Mouse (Mus musculus): Measurements from ENCODE around the gene Hscb.
A peak's percentile ranks its signal among the peaks of the same experiment; 100 is the strongest.
"Not testable (repeated sequence)": the region's sequence is repeated elsewhere in the genome, so short reads cannot be mapped to it uniquely, and the experiment has no call there.

Gene Hscb

DNA sequence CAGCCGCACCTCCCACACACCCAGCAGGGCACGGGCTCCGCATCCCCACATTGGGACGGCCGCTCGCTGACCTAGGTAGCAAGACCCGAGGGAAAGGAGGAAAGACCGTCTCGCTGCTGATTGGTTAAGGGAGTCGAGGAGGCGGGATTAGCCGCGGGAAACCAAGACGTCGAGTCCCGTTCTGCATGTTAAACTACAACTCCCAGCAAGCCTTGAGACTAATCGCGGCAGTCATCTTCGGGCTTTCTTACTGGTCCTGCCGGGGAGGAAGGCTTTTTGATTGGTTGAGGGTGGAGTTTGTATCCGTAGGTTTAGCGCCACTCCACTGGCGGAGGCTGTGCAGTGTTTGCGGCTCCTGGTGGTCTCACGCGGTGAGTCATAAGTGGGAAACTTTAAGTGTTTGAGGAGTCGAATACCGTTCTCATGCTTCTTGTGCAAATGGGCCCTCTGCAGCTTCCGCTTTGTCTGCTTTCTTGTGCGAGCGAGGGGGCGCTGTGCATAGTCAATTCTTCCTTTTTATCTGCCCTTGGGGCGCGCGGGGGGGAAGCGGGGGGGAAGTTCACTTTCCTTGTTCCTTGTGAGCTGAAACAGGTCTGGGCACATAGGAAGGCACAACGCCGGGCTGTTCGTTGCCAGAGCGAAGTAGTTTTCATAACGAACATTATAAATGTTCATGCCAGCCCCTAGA, at the start of gene Hscb, which contains the start of gene Chek2:
Hscb (minus strand) TSS at position 100 of the 688 bp plus-strand sequence.
Chek2 (plus strand) TSS at position 302 of the 688 bp plus-strand sequence.
- DNase-seq = peak; percentile 92

DNA sequence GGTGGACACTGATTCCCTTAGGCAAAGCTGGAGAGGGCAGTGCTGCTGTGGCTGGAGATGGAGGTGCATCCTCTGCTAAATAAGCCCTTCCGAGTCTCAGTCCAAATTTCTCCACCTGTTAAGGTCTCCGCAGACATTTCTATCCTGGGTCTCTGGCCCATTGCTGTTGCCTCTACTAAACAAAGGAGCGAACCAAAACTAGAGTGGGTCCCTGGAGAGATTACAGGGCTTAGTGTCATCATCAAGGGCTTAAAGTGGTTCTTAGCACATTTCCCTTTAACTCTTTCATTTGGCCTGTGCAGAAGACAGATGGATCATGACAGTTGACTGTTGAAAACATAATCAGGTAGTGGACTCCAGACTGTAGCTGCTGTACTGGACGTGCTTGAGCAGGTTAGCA, 49.0 kb upstream of the Hscb start:
- no peak for DNase-seq

DNA sequence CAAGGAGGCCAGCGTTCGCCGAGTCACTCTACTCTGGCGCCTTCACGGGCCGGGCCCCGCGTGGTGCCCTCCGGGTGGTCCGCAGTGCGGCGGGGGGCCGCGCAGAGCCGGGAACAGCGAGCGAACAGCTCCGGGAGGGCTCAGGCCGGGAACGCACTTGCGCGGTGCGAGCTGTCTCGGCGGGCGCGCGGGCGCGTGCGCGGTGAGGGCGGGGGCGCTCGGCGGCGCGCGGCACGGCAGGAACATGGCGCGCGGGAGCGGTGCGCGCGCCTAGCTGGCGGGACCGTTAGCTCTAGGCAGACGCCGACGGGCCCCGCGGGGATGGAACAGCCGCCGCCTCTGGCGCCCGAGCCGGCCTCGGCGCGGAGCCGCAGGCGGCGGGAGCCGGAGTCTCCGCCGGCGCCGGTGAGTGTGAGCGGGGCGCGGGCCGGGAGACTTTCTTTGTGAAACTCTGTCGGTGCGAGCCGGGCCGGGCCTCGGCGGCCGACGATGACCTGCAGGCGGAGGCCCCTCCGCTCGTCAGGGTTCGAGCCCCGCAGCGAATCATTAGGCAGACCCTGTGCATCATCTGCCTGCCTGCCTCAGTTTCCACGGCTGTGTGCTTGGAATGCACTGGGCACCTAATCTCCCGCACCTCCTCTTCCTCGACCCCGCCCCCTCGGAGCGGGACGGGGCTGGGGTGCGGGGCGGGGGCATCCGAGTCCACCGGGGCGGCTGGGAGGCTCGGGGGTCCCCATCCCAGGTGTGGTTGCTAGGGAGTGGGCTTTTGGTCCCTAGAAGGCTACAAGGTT, 40.2 kb upstream of the Hscb start, which contains the start of gene Ttc28:
Ttc28 (plus strand) TSS at position 220 of the 791 bp plus-strand sequence.
- peak; percentile 80 to 86 for DNase-seq

DNA sequence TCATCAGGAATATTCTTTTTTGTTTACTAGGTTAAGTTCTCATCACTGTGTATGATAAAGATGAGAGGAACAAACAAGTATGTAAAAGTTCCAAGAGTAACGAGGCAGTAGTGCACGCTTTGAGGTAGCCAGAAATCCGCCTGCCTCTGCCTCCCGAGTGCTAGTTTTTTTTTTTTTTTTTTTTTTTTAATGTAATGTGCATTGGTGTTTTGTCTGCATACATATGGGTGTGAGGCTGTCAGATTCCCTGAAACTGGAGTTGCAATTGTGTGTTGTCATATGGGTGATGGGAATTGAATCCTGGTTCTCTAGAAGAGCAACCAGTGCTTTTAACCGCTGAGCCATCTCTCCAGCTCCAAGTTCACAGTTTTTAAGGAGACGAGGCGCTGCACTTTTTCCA, 39.5 kb upstream of the Hscb start:
- DNase-seq = no peak

DNA sequence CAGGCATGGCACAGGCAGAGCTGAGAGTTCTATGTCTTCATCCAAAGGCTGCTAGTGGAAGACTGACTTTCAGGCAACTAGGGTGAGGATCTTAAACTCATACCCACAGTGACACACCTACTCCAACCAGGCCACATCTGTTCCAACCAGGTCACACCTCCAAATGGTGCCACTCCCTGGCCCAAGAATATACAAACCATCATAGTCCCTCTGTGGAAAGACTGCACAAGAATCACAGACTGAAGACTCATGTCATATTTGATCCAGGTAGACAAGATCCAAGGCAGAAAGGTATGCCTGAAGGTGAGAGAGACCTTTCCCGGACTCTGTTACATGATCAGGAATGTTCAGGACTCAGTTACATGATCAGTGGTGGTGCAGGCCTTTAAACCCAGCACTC, 38.9 kb upstream of the Hscb start:
- not testable (repeated sequence) for DNase-seq

DNA sequence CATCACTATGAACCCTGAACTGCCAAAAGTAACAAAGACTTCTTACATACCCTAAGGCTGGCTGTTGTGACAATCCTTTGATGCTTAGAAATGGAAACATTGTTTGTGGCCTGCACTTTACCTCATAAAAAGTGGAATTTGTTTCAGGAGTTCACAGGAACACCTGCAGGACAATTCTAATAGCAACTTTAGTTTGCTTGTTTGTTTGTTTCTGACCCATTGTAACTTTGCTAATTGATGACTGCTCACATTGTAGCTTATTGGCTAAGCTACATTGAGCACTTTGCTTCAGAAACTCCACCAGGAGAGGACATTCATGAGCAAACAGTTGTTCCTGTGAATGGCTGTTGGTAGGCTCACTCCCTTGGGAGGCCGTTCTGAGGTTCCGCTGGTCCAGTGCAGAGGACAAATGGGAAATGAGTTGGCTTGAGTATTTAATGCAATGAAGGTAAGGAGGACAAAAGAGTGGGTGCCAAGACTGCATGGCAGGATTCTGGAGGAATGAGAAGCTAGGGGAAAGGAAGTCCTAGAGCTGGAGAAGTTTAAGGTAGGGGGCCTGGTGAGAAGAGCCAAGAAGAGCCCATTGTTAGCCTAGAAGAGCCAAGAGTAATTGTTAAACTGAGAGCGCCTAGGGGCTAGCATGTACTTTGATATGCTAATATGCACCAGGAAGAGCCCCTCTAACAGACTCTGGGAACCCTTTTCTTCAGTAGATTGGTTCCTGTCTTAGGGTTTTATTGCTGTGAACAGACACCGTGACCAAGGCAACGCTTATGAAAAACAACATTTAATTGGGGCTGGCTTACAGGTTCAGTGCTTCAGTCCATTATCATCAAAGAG, 38.3 kb upstream of the Hscb start:
- DNase-seq = no peak

DNA sequence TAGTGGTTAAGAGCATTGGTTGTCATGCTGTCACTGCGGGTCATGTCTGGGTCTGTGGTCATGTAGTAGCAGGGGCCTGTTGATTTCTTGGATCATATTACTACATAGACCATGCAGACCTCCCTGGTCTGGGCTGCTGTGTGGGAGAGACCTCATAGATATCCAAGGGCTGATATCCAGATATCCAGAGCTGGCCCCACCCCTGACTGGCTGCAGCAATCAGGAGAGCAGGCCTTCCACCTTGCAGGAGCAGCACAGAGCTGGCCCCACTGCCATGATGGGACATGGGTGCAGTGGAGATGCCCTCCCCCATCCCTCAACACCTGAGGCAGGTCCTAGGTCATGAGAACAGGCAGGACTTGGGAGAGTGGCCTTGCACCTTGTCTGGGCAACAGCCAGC, 35.7 kb upstream of the Hscb start:
- DNase-seq = no peak

DNA sequence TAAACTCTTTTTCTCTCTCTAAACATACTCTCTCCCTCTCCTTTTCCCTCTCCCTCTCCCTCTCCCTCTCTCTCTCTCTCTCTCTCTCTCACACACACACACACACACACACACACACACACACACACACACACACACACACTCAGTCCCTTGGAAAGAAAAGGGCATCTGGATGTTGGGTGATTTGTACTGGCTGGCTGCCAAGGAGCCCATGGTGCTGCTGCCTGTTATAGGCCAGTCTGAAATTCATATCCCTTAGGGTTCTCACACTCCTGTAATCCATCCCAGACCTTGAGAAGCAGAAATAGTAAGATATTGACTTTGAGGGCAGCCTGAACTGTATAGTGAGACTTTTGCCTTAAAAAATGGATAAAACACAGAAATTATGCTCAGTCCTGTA, 35.1 kb upstream of the Hscb start:
- DNase-seq = no peak

DNA sequence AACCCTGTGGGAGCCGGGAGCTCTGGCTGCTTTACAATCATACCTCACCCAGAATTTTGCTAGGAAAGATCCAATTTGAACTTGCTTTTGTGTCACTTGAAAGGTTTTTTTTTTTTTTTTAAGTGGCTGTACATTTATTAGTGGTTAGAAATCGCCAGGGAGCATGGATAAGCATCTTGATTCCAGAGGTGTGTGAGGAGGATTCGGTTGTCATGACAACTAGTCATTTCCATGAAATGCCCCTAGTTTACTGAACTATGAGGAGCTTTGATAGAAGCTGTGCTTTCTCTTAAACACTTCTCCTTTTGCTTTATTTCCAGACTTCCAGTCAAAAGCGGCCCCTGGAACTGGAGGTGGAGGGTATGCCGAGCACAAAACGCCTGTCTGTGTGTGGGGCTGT, 33.6 kb upstream of the Hscb start:
- DNase-seq = no peak

DNA sequence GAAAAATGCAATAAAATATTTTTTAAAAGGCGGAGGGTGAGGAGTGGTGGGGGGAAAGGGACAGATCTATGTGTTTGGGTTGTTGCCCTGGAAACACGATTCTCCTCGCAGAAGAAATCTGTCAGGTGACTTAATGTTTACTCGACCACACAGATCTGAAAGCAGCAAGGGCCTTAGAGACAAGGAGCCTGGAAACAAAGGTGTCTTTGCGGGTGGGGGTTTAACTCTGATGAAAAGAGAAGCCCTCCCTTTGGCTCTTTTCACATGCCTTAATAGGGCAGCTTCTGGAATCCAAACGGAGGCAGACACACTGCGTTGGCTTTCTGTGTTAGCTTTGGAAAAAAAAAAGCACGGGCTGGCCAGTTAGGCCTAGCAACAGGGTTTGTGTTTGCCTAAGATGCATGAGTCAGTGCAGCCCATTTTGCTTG, 29.7 kb upstream of the Hscb start:
- no peak for DNase-seq

DNA sequence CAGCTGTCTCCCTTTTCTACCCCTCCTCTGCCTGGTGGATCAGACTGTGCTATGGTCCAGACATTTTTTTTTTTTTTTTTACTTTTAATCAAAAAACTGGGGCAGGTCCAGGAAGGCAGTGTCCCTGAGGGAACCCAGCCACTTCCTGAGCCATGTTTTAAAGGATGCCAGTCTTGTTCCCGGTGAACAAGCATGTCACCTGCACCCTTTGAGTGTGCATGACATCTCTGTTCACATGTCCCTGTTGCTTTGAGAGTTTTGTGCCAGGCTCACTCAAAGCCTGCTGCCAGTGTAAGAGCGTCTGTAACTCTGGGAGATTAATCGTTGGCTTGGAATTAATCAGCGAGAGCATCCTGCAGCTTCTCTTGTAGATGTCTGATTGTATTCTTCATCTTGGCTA, 28.9 kb upstream of the Hscb start:
- no peak for DNase-seq

DNA sequence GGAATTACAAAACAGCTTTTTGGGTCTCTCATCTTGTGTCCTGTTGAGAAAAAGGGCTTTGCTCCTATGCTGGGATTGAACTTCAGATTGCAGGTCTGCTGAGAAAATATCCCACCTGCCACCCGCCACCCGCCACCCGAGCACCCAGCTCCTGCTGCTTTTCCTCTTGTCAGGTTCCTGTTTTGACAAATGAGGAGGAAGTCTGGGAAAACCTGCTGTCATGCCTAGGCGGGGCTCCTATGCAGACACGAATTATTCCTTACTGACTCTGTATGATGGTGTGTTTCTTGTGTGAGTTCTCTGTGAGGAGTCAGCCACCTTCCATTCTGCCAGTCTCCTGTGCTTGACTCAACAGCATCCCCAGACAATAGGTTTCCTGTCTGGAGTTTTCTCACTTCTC, 20.9 kb upstream of the Hscb start:
- no peak for DNase-seq

DNA sequence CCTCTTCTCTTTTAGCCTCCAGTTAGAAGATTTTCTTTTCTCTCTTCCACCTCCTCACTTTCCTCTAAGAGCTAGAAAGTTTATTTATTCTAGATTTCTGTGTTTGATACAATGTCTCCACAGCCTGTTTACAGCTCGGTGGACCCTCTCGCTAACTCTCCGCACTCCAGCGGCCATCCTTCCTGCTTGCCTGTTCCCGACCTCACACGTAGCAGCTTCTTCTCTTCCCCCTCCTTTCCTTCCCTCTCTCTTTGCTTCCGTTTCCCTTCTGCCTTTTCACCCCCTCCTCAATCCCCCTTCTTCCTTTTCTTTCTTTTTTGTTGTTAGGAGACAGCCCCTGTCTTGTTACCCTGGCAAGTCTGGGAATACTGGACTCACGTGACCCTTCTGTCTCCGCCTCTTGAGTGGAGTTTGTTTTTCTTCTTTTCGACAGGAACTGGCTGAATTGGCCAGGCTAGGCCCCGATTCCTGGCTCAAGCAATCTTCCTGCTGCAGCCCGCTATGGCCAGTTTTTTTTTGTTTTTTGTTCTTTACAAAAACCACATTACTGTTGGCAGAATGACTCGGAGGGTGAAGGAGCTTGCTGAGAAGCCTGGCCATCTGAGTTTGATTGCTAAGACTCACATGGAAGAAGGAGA, 19.6 kb upstream of the Hscb start:
- no peak for DNase-seq

DNA sequence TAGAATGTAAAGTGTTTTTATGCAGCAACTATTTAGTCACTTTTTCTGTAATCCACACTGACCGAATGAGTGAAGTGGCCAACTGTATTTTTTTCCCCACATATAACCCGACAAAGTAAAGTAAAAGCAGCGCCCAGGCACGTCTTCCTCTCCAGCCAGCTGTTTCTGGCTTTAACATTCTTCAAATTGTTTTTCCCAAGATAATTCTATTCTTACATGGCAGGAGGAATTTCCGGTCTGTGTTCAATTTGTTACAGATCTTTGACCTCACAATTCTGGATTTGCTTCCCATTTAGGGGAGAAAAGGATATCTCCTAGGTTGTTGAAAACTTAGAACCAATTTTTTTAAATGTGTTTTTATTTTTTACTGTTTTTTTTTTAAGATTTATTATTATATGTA, 17.5 kb upstream of the Hscb start:
- no peak for DNase-seq

DNA sequence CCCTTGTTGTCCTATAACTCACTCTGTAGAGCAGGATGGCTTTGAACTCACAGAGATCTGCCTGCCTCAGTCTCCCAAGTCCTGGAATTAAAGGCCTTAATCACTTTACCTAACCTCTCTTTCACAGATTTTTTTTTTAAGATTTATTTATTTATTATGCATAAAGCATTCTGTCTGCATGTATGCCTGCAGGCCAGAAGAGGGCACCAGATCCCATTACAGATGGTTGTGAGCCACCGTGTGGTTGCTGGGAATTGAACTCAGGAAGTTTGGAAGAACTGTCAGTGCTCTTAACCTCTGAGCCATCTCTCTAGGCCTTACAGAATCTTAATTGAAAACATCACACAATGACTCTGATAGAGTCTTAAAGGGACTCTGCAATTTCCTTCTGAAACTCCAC, 13.4 kb upstream of the Hscb start:
- DNase-seq = no peak

DNA sequence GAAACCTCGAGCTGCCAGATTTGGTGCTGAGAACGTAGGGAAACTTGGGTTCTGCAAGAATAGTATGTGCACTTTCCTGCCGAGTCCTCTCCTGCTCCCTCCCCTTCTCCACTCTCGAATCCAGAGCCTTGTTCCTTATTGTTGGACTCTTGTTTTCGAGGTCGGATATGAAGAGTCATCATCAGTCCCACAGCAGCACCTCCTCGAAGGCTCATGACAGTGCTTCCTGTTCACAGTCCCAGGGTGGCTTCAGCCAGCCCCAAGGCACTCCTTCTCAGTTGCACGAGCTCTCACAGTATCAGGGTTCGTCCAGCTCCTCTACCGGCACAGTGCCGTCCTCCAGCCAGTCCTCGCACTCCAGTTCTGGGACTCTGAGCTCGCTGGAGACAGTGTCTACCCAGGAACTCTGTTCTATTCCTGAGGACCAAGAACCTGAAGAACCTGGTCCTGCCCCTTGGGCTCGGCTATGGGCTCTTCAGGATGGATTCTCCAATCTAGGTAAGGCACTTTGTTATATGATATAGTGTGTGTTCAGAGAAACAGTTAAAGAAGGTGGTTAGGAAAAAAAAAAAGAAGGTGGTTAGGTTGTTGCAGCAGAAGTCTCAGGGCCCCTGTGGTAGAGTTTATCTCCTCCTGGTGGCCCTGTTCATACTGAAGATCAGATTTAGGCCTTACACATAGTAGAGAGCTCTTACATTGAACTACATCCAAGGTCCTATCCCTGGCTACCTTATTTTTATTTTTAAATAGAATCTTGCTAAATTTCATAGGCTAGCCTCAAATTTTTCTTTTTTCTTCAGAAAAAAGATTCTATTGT, 1.7 kb upstream of the Hscb start:
- no peak for DNase-seq

DNA sequence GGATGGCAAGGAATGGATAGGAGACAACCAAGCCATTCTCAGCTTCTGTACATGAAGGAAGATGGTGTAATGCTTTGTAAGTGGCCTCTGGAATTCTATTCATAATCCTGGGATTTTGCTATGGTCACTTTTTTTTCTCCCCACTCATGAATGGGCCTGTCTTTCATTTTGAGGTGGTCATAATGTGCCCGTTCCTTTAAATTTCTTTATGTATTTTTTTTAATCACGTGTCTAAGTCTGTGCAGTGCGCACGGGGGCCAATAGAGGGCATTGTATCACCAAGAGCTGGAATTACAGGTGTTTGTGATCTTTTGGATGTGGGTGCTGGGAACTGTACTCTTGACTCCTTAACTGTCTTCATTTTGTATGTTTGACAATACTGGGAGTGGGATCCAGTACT, 888 bp upstream of the Hscb start:
- peak; percentile 81 to 84 for DNase-seq

DNA sequence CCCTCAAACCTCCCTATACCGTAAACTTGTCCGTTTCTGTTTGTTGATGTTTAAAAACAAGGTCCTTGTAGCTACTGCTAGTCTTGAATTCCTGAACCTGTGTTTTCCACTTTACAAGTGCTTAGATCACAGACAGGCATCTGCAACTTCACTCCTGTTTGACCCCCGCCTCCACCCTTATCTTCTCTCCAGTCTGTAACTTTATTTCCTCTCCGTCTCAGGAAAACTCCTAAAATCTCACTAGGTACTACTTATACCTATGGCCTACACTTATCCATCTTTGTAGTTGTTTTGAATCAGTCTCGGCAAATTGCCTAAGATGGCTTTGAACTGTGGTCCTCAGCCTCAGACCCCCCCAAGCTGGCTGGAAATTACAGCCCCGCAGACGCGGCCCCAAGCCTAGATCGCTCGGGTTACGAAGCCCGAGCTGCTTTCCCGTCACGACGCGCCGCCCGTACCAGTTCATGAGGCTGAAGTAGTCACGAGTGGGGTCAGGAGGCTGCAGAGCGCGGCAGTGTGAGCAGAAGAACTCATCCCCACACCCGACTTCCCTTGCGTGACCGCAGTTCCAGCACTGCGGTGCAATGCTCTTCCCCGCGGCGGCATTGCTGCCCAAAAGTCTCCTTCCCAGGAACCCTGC, 419 bp downstream of the Hscb start:
- no peak for DNase-seq

DNA sequence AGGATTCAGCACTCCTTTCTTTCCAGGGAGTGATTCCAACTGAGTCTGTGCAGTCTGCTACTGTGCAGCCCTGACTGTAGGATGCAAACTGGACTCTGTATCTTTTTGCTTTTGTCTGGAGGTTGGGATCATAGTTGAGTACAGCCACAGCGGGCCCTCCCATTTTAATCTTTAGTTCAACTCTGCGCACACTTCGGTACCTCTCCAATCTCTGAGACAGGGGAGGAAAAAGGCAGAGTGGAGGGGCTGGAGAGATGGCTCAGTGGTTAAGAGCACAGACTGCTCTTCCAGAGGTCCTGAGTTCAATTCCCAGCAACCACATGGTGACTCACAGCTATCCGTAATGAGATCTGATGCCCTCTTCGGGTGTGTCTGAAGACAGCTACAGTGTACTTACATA, 1.6 kb downstream of the Hscb start:
- DNase-seq = not testable (repeated sequence)

DNA sequence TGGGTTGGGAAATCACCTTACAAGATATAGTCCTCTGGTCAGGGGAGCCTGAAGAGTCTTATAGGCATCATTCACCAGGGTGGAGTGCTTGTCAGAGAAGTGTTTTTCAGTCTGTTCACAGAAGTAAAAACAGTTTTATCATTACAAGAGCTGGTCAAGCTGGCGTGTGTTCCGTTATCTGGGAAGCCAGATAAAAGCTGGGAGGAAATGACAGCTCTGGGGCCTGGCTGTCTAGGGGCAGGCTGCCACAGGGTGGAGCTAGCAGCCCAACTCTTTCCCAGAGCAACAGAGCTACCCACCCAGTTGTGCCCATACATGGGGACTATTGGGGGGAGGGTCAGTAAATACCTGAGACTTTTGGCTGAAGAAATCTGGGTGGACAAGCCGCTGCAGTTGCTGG, 3.6 kb downstream of the Hscb start:
- DNase-seq = peak in 1 of 2 experiments; percentile 11

DNA sequence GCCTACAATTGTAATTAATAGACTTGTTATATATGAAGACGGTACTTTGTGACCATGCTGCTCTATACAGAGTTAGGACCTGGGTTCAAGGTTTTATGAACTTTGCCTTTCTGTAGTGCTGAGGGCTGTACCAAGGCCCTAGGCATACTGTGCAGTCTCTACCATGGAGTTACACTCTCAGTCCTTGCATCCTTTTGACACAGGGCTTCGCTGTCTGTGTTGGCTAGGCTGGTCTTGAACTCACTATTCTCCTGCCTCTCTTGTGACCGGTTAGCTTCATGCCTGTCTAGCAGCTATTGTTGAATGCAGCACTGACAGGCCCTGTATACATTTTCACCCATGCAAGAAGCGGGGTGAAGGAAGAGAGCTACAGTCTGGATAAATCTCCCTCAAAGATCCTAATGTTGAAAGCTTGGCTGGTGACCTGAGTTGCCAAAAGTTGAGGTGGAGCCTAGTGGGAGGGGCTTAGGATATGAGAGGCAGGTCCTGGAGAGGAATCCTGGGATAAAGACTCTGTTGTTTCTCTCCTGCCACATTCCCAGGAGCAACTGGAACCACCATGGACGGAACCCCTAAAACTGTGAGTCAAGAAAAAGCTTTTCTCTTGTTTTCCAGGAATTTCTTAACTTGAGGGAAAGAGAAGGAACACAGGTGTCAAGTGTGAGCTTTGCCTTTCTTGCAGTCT, 8.4 kb downstream of the Hscb start:
- DNase-seq = no peak
